Mouse (Mus musculus) limb, embryonic 14.5 days (tissue): ENCODE data around the gene Erf. TPM values are rescaled to one million over a fixed set of nuclear protein-coding genes. Genes with fewer than 3 reads are reported as not detected.

Experiments used
- ATAC-seq: fragments of 200-750 bp; cut with Nextera tagmentation; 2 replicates; pipeline ENCODE4 v1.8.0; 2017; ENCODE audit warnings: low read depth, moderate number of reproducible peaks, moderate TSS enrichment; ENCODE audit not compliant: low FRiP score
- DNase-seq: peaks from one replicate; pipeline ENCODE4 v3.0.0-alpha.2; 2015; ENCODE audit warnings: low spot score
- H3K27ac ChIP-seq: fragments of 300-500 bp; sonication (generic); replicated peaks from 2 replicates; pipeline ENCODE4 v1.5.1; 2014; ENCODE audit warnings: low read depth, mild to moderate bottlenecking, low read length, moderate library complexity, mixed read lengths
- H3K27me3 ChIP-seq: fragments of 300-500 bp; sonication (generic); 2 replicates; pipeline ENCODE4 v1.6.1; 2014; ENCODE audit warnings: low read length, mixed read lengths; ENCODE audit not compliant: control insufficient read depth, insufficient read depth
- H3K36me3 ChIP-seq: fragments of 300-500 bp; sonication (generic); 2 replicates; pipeline ENCODE4 v1.6.1; 2014; ENCODE audit warnings: mild to moderate bottlenecking, low read length, moderate library complexity, mixed read lengths; ENCODE audit not compliant: control insufficient read depth, insufficient read depth
- H3K4me1 ChIP-seq: fragments of 300-500 bp; sonication (generic); 2 replicates; pipeline ENCODE4 v1.6.1; 2014; ENCODE audit warnings: antibody characterized with exemption, low read length, mixed read lengths; ENCODE audit not compliant: control insufficient read depth, insufficient read depth
- H3K4me2 ChIP-seq: fragments of 300-500 bp; sonication (generic); replicated peaks from 2 replicates; pipeline ENCODE4 v1.6.1; 2014; ENCODE audit warnings: low read depth, mild to moderate bottlenecking, low read length, moderate library complexity; ENCODE audit not compliant: severe bottlenecking
- H3K4me3 ChIP-seq: fragments of 300-500 bp; sonication (generic); replicated peaks from 2 replicates; pipeline ENCODE4 v1.5.1; 2014; ENCODE audit warnings: low read length
- H3K9ac ChIP-seq: fragments of 300-500 bp; sonication (generic); 2 replicates; pipeline ENCODE4 v1.6.1; 2014; ENCODE audit warnings: mild to moderate bottlenecking, low read depth, low read length, moderate library complexity; ENCODE audit not compliant: severe bottlenecking
- H3K9me3 ChIP-seq: fragments of 300-500 bp; sonication (generic); 2 replicates; pipeline ENCODE4 v1.6.1; 2016; ENCODE audit warnings: low read length; ENCODE audit not compliant: control insufficient read depth
- POLR2A ChIP-seq: fragments of 200-500 bp; IDR thresholded peaks from 2 replicates; pipeline ENCODE4 v1.8.0; 2012; ENCODE audit warnings: inconsistent platforms, mild to moderate bottlenecking, moderate library complexity, borderline replicate concordance; ENCODE audit not compliant: insufficient read depth, insufficient read length; ENCODE audit errors: extremely low read depth
- WGBS: fragments of 180-500 bp; shearing (Covaris S2); extraction: QIAGEN DNeasy Blood & Tissue Kit; methylation state at CpG from one replicate; pipeline ENCODE4 v1.1.7; 2014; 5-methylcytosine and 5-hydroxymethylcytosine counted together
- microRNA-seq: library from miRNA; unstranded; fragments of <30 nt; microRNA quantifications from one replicate; pipeline ENCODE4, GENCODE M21; 2016
- polyA plus RNA-seq, 2 experiments: library from polyadenylated mRNA; depleted of rRNA in 1 of 2; stranded (reverse) in 1 of 2; unstranded in 1 of 2; fragments of >200 nt; fragmentation: Nextera tagmentation in 1 of 2; extraction: Ambion mirVana in 1 of 2; gene quantifications; 2 replicates each; pipeline versions ENCODE4 v1.2.1 to v1.2.3; 2012 to 2014

Erf gene
- polyA plus RNA-seq, 2 experiments: 33.2 to 99.2 TPM

DNA sequence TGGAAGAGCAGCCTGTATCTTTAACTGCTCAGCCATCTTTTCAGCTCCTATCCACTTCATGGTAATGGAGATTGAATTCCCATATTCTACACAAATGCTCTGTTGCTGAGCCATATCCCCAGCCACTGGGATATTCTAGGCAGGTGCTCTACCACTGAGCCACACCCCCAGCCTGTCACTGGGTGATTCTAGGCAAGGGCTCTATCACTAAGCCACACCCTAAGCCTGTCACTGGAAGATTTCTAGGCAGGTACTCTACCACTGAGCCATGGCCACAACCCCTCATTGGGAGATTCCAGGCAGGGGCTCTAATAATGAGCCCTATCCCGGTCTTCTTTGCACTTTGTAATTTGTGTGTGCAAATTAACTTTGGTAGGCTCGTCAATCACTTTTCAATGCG is 55.4 kb downstream of the Erf start:
- H3K36me3 ChIP-seq: no peaks in the 10 kb centered on the region
- H3K4me2 ChIP-seq: no peak overlapping the region
- 74% methylated on average over 3 of the region's 3 CpGs for WGBS
- TF ChIP-seq POLR2A: no peak
- no peaks in the 10 kb centered on the region for H3K9me3 ChIP-seq
- H3K27ac ChIP-seq: no peak overlapping the region
- no peaks in the 10 kb centered on the region for H3K4me1 ChIP-seq
- H3K4me3 ChIP-seq: no peak overlapping the region
- no peak for ATAC-seq
- H3K9ac ChIP-seq: no peak overlapping the region
- no peak for DNase-seq
- H3K27me3 ChIP-seq: no peaks in the 10 kb centered on the region

Small RNAs within 50 kb of the gene (microRNA-seq; reads per million reads assigned to microRNA genes)
- not detected for gene Mir7048

Other genes starting within 250 kb of the Erf start
- 0.84 and 1.1 TPM in 2 replicates for gene Atp1a3, start 244.8 kb downstream of the Erf start, polyA plus RNA-seq (2012; rRNA removed)
- 0.54 and 0.69 TPM in 2 replicates for gene Atp1a3, start 244.8 kb downstream of the Erf start, polyA plus RNA-seq (2014; fragmentation: Nextera tagmentation; extraction: Ambion mirVana)
- gene Grik5, start 178.4 kb downstream of the Erf start, polyA plus RNA-seq (2012; rRNA removed): 84.9 and 128 TPM in 2 replicates
- 11.8 and 13.8 TPM in 2 replicates for gene Grik5, start 178.4 kb downstream of the Erf start, polyA plus RNA-seq (2014; fragmentation: Nextera tagmentation; extraction: Ambion mirVana)
- gene Zfp574, start 178.2 kb downstream of the Erf start, polyA plus RNA-seq (2012; rRNA removed): 33.3 and 45.7 TPM in 2 replicates
- gene Zfp574, start 178.2 kb downstream of the Erf start, polyA plus RNA-seq (2014; fragmentation: Nextera tagmentation; extraction: Ambion mirVana): 28.0 and 30.8 TPM in 2 replicates
- 1.3 and 2.6 TPM in 2 replicates for gene Pou2f2, start 71.0 kb downstream of the Erf start, polyA plus RNA-seq (2012; rRNA removed)
- 0.55 and 1.9 TPM in 2 replicates for gene Pou2f2, start 71.0 kb downstream of the Erf start, polyA plus RNA-seq (2014; fragmentation: Nextera tagmentation; extraction: Ambion mirVana)
- gene Dedd2, start 30.1 kb downstream of the Erf start, polyA plus RNA-seq (2012; rRNA removed): 11.1 and 14.0 TPM in 2 replicates
- 9.0 and 9.4 TPM in 2 replicates for gene Dedd2, start 30.1 kb downstream of the Erf start, polyA plus RNA-seq (2014; fragmentation: Nextera tagmentation; extraction: Ambion mirVana)
- gene Zfp526, start 29.3 kb downstream of the Erf start, polyA plus RNA-seq (2012; rRNA removed): 11.1 and 13.0 TPM in 2 replicates
- 3.9 and 4.2 TPM in 2 replicates for gene Zfp526, start 29.3 kb downstream of the Erf start, polyA plus RNA-seq (2014; fragmentation: Nextera tagmentation; extraction: Ambion mirVana)
- 155 and 204 TPM in 2 replicates for gene Gsk3a, start 12.9 kb downstream of the Erf start, polyA plus RNA-seq (2012; rRNA removed)
- 16.3 and 18.8 TPM in 2 replicates for gene Gsk3a, start 12.9 kb downstream of the Erf start, polyA plus RNA-seq (2014; fragmentation: Nextera tagmentation; extraction: Ambion mirVana)
- gene Cic, start 16.9 kb upstream of the Erf start, polyA plus RNA-seq (2012; rRNA removed): 155 and 206 TPM in 2 replicates
- gene Cic, start 16.9 kb upstream of the Erf start, polyA plus RNA-seq (2014; fragmentation: Nextera tagmentation; extraction: Ambion mirVana): 48.9 and 58.1 TPM in 2 replicates
- 266 and 343 TPM in 2 replicates for gene Pafah1b3, start 47.2 kb upstream of the Erf start, polyA plus RNA-seq (2012; rRNA removed)
- gene Pafah1b3, start 47.2 kb upstream of the Erf start, polyA plus RNA-seq (2014; fragmentation: Nextera tagmentation; extraction: Ambion mirVana): 234 and 252 TPM in 2 replicates
- gene Prr19, start 50.6 kb upstream of the Erf start, polyA plus RNA-seq (2012; rRNA removed): 0.99 and 1.1 TPM in 2 replicates
- 0.44 and 0.53 TPM in 2 replicates for gene Prr19, start 50.6 kb upstream of the Erf start, polyA plus RNA-seq (2014; fragmentation: Nextera tagmentation; extraction: Ambion mirVana)
- gene Tmem145, start 55.3 kb upstream of the Erf start, polyA plus RNA-seq (2012; rRNA removed): 4.4 and 7.9 TPM in 2 replicates
- 0.80 and 2.2 TPM in 2 replicates for gene Tmem145, start 55.3 kb upstream of the Erf start, polyA plus RNA-seq (2014; fragmentation: Nextera tagmentation; extraction: Ambion mirVana)
- 45.1 and 61.2 TPM in 2 replicates for gene Megf8, start 66.4 kb upstream of the Erf start, polyA plus RNA-seq (2012; rRNA removed)
- gene Megf8, start 66.4 kb upstream of the Erf start, polyA plus RNA-seq (2014; fragmentation: Nextera tagmentation; extraction: Ambion mirVana): 16.5 and 19.9 TPM in 2 replicates
- 3.3 and 4.5 TPM in 2 replicates for gene Cnfn, start 119.0 kb upstream of the Erf start, polyA plus RNA-seq (2012; rRNA removed)
- gene Cnfn, start 119.0 kb upstream of the Erf start, polyA plus RNA-seq (2014; fragmentation: Nextera tagmentation; extraction: Ambion mirVana): 16.7 and 31.8 TPM in 2 replicates
- gene Lipe, start 147.9 kb upstream of the Erf start, polyA plus RNA-seq (2012; rRNA removed): 10.4 and 17.0 TPM in 2 replicates
- gene Lipe, start 147.9 kb upstream of the Erf start, polyA plus RNA-seq (2014; fragmentation: Nextera tagmentation; extraction: Ambion mirVana): 3.5 and 4.1 TPM in 2 replicates
- not detected in 2 replicates for gene Cxcl17, start 162.1 kb upstream of the Erf start, polyA plus RNA-seq (2012; rRNA removed)
- gene Cxcl17, start 162.1 kb upstream of the Erf start, polyA plus RNA-seq (2014; fragmentation: Nextera tagmentation; extraction: Ambion mirVana): 0.28 TPM in 1 of 2 replicates, not detected in the other
- gene Ceacam1, start 226.8 kb upstream of the Erf start, polyA plus RNA-seq (2012; rRNA removed): 1.3 and 1.4 TPM in 2 replicates
- gene Ceacam1, start 226.8 kb upstream of the Erf start, polyA plus RNA-seq (2014; fragmentation: Nextera tagmentation; extraction: Ambion mirVana): 0.93 and 1.3 TPM in 2 replicates